Mouse (Mus musculus) forebrain, embryonic 14.5 days (tissue): ENCODE results near the gene Prr5l. TPM values are rescaled to one million over a fixed set of nuclear protein-coding genes. Genes with fewer than 3 reads are reported as not detected.

Experiments used
- ATAC-seq: fragments of 200-750 bp; cut with Nextera tagmentation; 2 replicates; pipeline ENCODE4 v1.8.0; 2017; ENCODE audit warnings: mild to moderate bottlenecking, moderate library complexity
- DNase-seq: peaks from one replicate; pipeline ENCODE4 v3.0.0-alpha.2; 2015; ENCODE audit warnings: low spot score
- H3K27ac ChIP-seq: fragments of 300-500 bp; sonication (generic); 2 replicates; pipeline ENCODE4 v1.5.1; 2014; ENCODE audit warnings: low read depth, mild to moderate bottlenecking, control low read depth, low read length, moderate library complexity
- H3K27me3 ChIP-seq: fragments of 300-500 bp; sonication (generic); replicated peaks from 2 replicates; pipeline ENCODE4 v1.6.1; 2014; ENCODE audit warnings: low read length, control low read depth, mixed read lengths; ENCODE audit not compliant: control insufficient read depth, insufficient read depth
- H3K36me3 ChIP-seq: fragments of 300-500 bp; sonication (generic); 2 replicates; pipeline ENCODE4 v1.6.1; 2014; ENCODE audit warnings: low read length, control low read depth; ENCODE audit not compliant: control insufficient read depth, insufficient read depth
- H3K4me1 ChIP-seq: fragments of 300-500 bp; sonication (generic); 2 replicates; pipeline ENCODE4 v1.6.1; 2014; ENCODE audit warnings: antibody characterized with exemption, low read length, control low read depth; ENCODE audit not compliant: control insufficient read depth, insufficient read depth
- H3K4me2 ChIP-seq: fragments of 300-500 bp; sonication (generic); 2 replicates; pipeline ENCODE4 v1.6.1; 2014; ENCODE audit warnings: mild to moderate bottlenecking, control low read depth, low read length
- H3K4me3 ChIP-seq: fragments of 300-500 bp; sonication (generic); 2 replicates; pipeline ENCODE4 v1.5.1; 2014; ENCODE audit warnings: low read depth, low read length, control low read depth
- H3K9ac ChIP-seq: fragments of 300-500 bp; sonication (generic); 2 replicates; pipeline ENCODE4 v1.6.1; 2014; ENCODE audit warnings: mild to moderate bottlenecking, low read length, control low read depth, moderate library complexity
- H3K9me3 ChIP-seq: fragments of 300-500 bp; sonication (generic); replicated peaks from 2 replicates; pipeline ENCODE4 v1.6.1; 2016; ENCODE audit warnings: low read length, control low read depth, mixed read lengths; ENCODE audit not compliant: control insufficient read depth
- WGBS: fragments of 180-500 bp; shearing (Covaris S2); extraction: QIAGEN DNeasy Blood & Tissue Kit; methylation state at CpG from one replicate; pipeline ENCODE4 v1.1.7; 2014; 5-methylcytosine and 5-hydroxymethylcytosine counted together
- polyA plus RNA-seq: library from polyadenylated mRNA; unstranded; fragments of >200 nt; fragmentation: Nextera tagmentation; extraction: Ambion mirVana; gene quantifications from 2 replicates; pipeline ENCODE4 v1.2.1, GENCODE M21; 2014

Prr5l gene
- polyA plus RNA-seq, 1 experiment from 2014 or later = 5.4 TPM

DNA sequence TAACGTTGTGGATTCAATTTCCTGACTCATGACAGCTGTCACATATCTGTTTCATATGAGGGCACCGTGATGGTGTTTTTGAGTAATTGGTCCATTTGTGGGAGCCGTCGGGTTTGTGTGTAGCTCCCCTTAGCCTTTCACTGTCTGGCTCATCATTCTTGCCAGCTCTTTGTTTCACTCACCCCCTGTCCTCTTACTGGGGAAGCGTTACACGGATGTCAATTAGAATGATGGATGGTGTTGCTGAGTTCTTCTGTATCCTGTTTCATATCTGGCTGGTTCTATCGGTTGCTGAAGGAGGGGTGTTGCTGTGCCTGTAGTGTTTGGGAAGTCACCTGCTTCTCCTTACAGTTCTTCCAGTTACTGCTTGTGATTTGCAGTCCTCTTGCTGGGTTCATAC lies 8.3 kb upstream of the Prr5l start:
- 71% methylated on average over 7 of the region's 7 CpGs for WGBS
- H3K4me2 ChIP-seq = no peak overlapping the region
- H3K36me3 ChIP-seq = peaks cover 12% of the 10 kb centered on the region; the same call in 1 of the 2 replicates
- H3K4me3 ChIP-seq = no peak overlapping the region
- peaks cover 6% of the 10 kb centered on the region for H3K4me1 ChIP-seq
- H3K27ac ChIP-seq = no peak overlapping the region
- no peak overlapping the region for H3K9ac ChIP-seq
- DNase-seq (no peak), ATAC-seq (no peak)
- H3K27me3 ChIP-seq = no peaks in the 10 kb centered on the region
- H3K9me3 ChIP-seq = no peaks in the 10 kb centered on the region

- ATAC-seq = no peak
- Histone ChIP-seq H3K9me3 (no peaks in the 10 kb centered on the region), H3K4me3 (no peak overlapping the region), H3K9ac (no peak overlapping the region), H3K36me3 (no peaks in the 10 kb centered on the region), H3K27me3 (no peaks in the 10 kb centered on the region), H3K4me2 (no peak overlapping the region), H3K27ac (no peak overlapping the region), H3K4me1 (peaks cover 6% of the 10 kb centered on the region)
- 94% methylated on average over 8 of the region's 8 CpGs for WGBS
- DNase-seq = no peak
These were observed 6.1 kb upstream of the Prr5l start for GRCm38 (mm10) chr2:101888886-101889285.

DNA sequence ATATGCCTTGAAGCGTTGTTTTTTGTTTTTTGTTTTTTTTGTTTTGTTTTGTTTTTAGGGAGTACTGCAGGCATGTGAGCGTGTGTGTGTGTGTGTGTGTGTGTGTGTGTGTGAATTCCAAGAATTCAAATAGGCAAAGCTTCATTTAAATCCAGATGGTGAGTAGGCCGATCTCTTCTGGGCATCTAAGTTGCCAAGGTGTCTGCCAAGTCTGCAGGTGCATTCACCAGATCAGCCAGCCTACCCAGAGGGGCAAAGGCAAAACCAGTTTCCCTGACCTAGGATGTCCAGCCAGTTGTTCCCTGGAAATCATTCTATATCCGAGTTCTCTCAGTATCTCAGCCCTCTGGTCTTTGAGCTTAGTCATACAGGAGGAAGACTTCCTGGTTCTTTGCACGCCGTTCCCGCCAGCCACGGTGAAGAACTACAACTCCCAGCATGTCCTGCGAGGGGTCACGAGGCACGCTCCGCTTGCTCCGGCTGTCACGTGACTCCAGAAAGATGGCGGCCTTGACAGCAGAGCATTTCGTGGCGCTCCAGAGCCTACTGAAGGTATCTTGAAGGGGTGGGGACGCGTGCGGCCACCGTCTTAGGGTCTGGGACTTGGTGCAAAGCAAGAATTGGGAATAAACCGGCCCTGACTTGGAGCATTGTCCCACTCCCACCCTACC lies 3.1 kb upstream of the Prr5l start, which contains the start of gene Commd9:
Gene Commd9 (plus strand): TSS at position 480 of the 671 bp plus-strand sequence.
- Histone ChIP-seq H3K4me3 (peak within 1 kb of the TSS; percentile 67), H3K4me1 (peaks cover 6% of the 10 kb centered on the region), H3K27me3 (no peaks in the 10 kb centered on the region), H3K9ac (peak within 1 kb of the TSS; percentile 74), H3K36me3 (no peaks in the 10 kb centered on the region), H3K9me3 (no peaks in the 10 kb centered on the region), H3K4me2 (peak within 1 kb of the TSS; percentile 72), H3K27ac (no peak within 1 kb of the TSS)
- DNase-seq = peak; percentile 97
- peak; percentile 99 for ATAC-seq
- WGBS = 12% methylated on average over 22 of the region's 22 CpGs

DNA sequence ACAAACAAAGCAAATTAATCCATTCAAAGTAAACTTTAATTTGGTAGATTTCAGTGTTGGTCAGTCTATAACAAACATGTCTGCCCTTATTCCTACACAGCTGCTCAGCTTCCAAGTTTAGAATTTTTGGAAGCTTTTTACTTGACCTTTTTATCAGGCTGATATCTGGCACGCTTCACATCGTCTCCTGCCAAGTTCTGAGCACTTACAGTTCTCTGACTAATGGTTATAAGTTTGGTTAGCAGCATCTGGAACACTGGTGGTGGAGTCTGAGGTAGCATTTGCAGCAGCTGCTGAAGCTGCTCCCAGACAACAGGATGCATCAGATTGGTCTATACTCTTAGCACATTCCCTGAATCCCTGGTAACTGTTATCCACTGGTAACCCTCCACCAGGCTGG lies 1.5 kb upstream of the Prr5l start:
- H3K27ac ChIP-seq = no peak overlapping the region
- peaks cover 6% of the 10 kb centered on the region for H3K4me1 ChIP-seq
- no peaks in the 10 kb centered on the region for H3K9me3 ChIP-seq
- H3K36me3 ChIP-seq = no peaks in the 10 kb centered on the region
- 84% methylated on average over 2 of the region's 2 CpGs for WGBS
- no peak for ATAC-seq
- no peak overlapping the region for H3K4me2 ChIP-seq
- H3K9ac ChIP-seq = no peak overlapping the region
- no peaks in the 10 kb centered on the region for H3K27me3 ChIP-seq
- DNase-seq = no peak
- H3K4me3 ChIP-seq = no peak overlapping the region

DNA sequence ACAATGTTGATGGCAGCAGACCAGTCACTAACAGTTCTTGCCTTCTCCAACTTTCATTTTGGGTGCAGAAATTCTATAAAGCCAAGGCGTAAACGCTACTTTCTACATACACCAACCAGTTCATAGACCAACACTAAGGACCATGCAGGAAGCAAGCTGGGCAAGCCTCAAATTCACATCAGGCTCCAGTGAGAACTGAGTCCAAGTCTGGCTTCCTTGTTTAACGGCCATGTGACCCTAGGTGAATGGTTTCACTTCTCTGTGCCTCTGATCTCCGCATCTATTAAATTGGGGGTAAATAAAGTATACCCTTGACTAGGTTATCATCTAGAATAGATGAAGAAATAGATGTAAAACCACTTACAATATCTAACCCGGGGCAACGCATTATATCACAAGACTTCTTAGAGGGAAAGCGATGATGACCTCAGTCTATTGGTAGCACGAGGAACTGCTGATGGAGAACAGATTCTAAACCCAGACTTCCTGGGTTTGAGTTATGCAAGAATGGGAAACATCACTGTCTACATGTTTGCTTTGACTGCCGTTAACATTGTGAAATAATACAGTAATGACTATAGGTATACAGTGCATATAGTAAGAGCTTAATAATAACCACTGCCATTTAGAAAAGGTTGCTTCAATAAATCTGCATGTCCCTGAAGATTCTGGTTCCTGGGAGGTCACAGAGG lies 1.2 kb downstream of the Prr5l start:
- DNase-seq (no peak), ATAC-seq (no peak)
- H3K27ac ChIP-seq = no peak overlapping the region
- H3K9me3 ChIP-seq = no peaks in the 10 kb centered on the region
- H3K4me1 ChIP-seq = peaks cover 1% of the 10 kb centered on the region
- H3K27me3 ChIP-seq = no peaks in the 10 kb centered on the region
- H3K36me3 ChIP-seq = no peaks in the 10 kb centered on the region
- H3K9ac ChIP-seq = no peak overlapping the region
- H3K4me2 ChIP-seq = no peak overlapping the region
- WGBS = 91% methylated on average over 9 of the region's 9 CpGs
- H3K4me3 ChIP-seq = no peak overlapping the region

- H3K9me3 ChIP-seq = no peaks in the 10 kb centered on the region
- 29% methylated on average over 14 of the region's 14 CpGs for WGBS
- DNase-seq = peak; percentile 73
- no peaks in the 10 kb centered on the region for H3K27me3 ChIP-seq
- H3K4me2 ChIP-seq = peak overlapping the region; percentile 32; the same call in 1 of the 2 replicates
- no peak overlapping the region for H3K4me3 ChIP-seq
- no peak overlapping the region for H3K27ac ChIP-seq
- ATAC-seq = no peak
- no peak overlapping the region for H3K9ac ChIP-seq
- H3K36me3 ChIP-seq = no peaks in the 10 kb centered on the region
- H3K4me1 ChIP-seq = no peaks in the 10 kb centered on the region
These were observed 11.6 kb downstream of the Prr5l start for GRCm38 (mm10) chr2:101871179-101871578.

GRCm38 (mm10) chr2:101868683-101869082 lies 14.1 kb downstream of the Prr5l start:
- Histone ChIP-seq H3K9ac (no peak overlapping the region), H3K27ac (no peak overlapping the region), H3K4me2 (no peak overlapping the region), H3K36me3 (no peaks in the 10 kb centered on the region), H3K4me3 (no peak overlapping the region), H3K4me1 (no peaks in the 10 kb centered on the region), H3K9me3 (no peaks in the 10 kb centered on the region), H3K27me3 (no peaks in the 10 kb centered on the region)
- DNase-seq (no peak), ATAC-seq (no peak)
- 92% methylated on average over 4 of the region's 4 CpGs for WGBS

- Histone ChIP-seq H3K36me3 (no peaks in the 10 kb centered on the region), H3K4me2 (no peak overlapping the region), H3K4me1 (no peaks in the 10 kb centered on the region; the same call in 1 of the 2 replicates), H3K9ac (no peak overlapping the region), H3K27ac (no peak overlapping the region), H3K27me3 (no peaks in the 10 kb centered on the region), H3K9me3 (no peaks in the 10 kb centered on the region), H3K4me3 (no peak overlapping the region)
- peak; percentile 75 for ATAC-seq
- 61% methylated on average over 15 of the region's 15 CpGs for WGBS
- DNase-seq = peak; percentile 64
These were observed 20.4 kb downstream of the Prr5l start for GRCm38 (mm10) chr2:101862219-101863123.
